Comparison of ENCODE assay signal across 8 mouse cellular contexts in genomic region chr3:65858741-65859348, GRCm38 (mm10).
DNase-seq lines count a peak whose midpoint lies in the region; ATAC-seq and TF ChIP-seq lines count a peak whose summit lies in the region.

No protein-coding gene starts in this region.

- intact Hi-C loops in heart, postnatal 36 days (cut with DNase I): no loop called here

- H3K27ac ChIP-seq in heart, embryonic 12.5 days (ENCODE audit: poor library complexity, severe bottlenecking): no peak overlapping the region
- H3K27ac ChIP-seq in hindbrain, embryonic 15.5 days (replicated peaks): no peak overlapping the region
- no peak overlapping the region for H3K27ac ChIP-seq in liver, embryonic 11.5 days (ENCODE audit: low read depth, low read length)
- no peak overlapping the region for H3K27ac ChIP-seq in cerebellum, adult 2 months (ENCODE audit: insufficient read depth, low read length)

- no peak for DNase-seq in heart, postnatal 36 days
- peak; percentile 12 to 52 for DNase-seq in adrenal gland, postnatal 36 days
- DNase-seq in liver, embryonic 11.5 days (ENCODE audit: low spot score): peak; percentile 51
- DNase-seq in layer of hippocampus, postnatal 14 days (ENCODE audit: low spot score in 2 of 2): no peak
- DNase-seq in cerebellum, adult 2 months: no peak
- no peak for DNase-seq in frontal cortex, postnatal 14 days (ENCODE audit: low spot score in 2 of 2)

- H3K4me2 ChIP-seq in heart, embryonic 12.5 days: peak overlapping the region; percentile 53
- 0 out of 2 replicates have a peak overlapping the region, but pooled peaks have one; percentile 1 for H3K4me2 ChIP-seq in hindbrain, embryonic 15.5 days
- H3K4me2 ChIP-seq in liver, embryonic 11.5 days: peak overlapping the region; percentile 23

- no peak overlapping the region for H3K4me3 ChIP-seq in heart, embryonic 12.5 days
- H3K4me3 ChIP-seq in hindbrain, embryonic 15.5 days: no peak overlapping the region
- H3K4me3 ChIP-seq in liver, embryonic 11.5 days (ENCODE audit: low read depth, low read length): no peak overlapping the region
- no peak overlapping the region for H3K4me3 ChIP-seq in cerebellum, adult 2 months (replicated peaks; ENCODE audit: insufficient read depth, low read depth, low read length)

- no peak for TF ChIP-seq CTCF in cerebellum, adult 2 months (IDR thresholded peaks at IDR 0.05; ENCODE audit: borderline replicate concordance, insufficient read depth, low read depth, low read length)

- peak; percentile 70 for ATAC-seq in heart, embryonic 12.5 days (ENCODE audit: insufficient number of reproducible peaks, low FRiP score)
- ATAC-seq in hindbrain, embryonic 15.5 days (ENCODE audit: low FRiP score, low read depth): no peak
- peak; percentile 58; the same call in 1 of the 2 replicates for ATAC-seq in liver, embryonic 11.5 days (replicated peaks; ENCODE audit: low FRiP score)

- no peak for TF ChIP-seq POLR2A in cerebellum, adult 2 months (IDR thresholded peaks at IDR 0.05; ENCODE audit: borderline replicate concordance, insufficient read depth, low read length)

- H3K9me3 ChIP-seq in heart, embryonic 12.5 days (replicated peaks): no peaks in the 10 kb centered on the region
- H3K9me3 ChIP-seq in hindbrain, embryonic 15.5 days: no peaks in the 10 kb centered on the region
- no peaks in the 10 kb centered on the region for H3K9me3 ChIP-seq in liver, embryonic 11.5 days (ENCODE audit: control insufficient read depth, low read length)

- no peaks in the 10 kb centered on the region for H3K36me3 ChIP-seq in heart, embryonic 12.5 days
- H3K36me3 ChIP-seq in hindbrain, embryonic 15.5 days: no peaks in the 10 kb centered on the region
- H3K36me3 ChIP-seq in liver, embryonic 11.5 days (ENCODE audit: control insufficient read depth, insufficient read depth, low read length): no peaks in the 10 kb centered on the region

- 16% methylated on average over 13 of the region's 13 CpGs for WGBS in heart, embryonic 12.5 days
- 6% methylated on average over 13 of the region's 13 CpGs for WGBS in hindbrain, embryonic 15.5 days
- WGBS in liver, embryonic 11.5 days: 37% methylated on average over 13 of the region's 13 CpGs
- WGBS in cerebellum, adult 2 months: 47% methylated on average over 13 of the region's 13 CpGs

- peak overlapping the region; percentile 5; the same call in 1 of the 2 replicates for H3K9ac ChIP-seq in heart, embryonic 12.5 days
- no peak overlapping the region for H3K9ac ChIP-seq in hindbrain, embryonic 15.5 days
- H3K9ac ChIP-seq in liver, embryonic 11.5 days (ENCODE audit: low read depth, low read length): no peak overlapping the region

- H3K27me3 ChIP-seq in heart, embryonic 12.5 days (replicated peaks): no peaks in the 10 kb centered on the region
- H3K27me3 ChIP-seq in hindbrain, embryonic 15.5 days: no peaks in the 10 kb centered on the region
- no peaks in the 10 kb centered on the region for H3K27me3 ChIP-seq in liver, embryonic 11.5 days (replicated peaks; ENCODE audit: control insufficient read depth, insufficient read depth, low read length)
- H3K27me3 ChIP-seq in cerebellum, adult 2 months (ENCODE audit: control insufficient read depth, insufficient read depth, low read length): no peaks in the 10 kb centered on the region

- peaks cover 46% of the 10 kb centered on the region for H3K4me1 ChIP-seq in heart, embryonic 12.5 days (replicated peaks)
- H3K4me1 ChIP-seq in hindbrain, embryonic 15.5 days (replicated peaks): peaks cover 39% of the 10 kb centered on the region
- H3K4me1 ChIP-seq in liver, embryonic 11.5 days (replicated peaks; ENCODE audit: control insufficient read depth, insufficient read depth, low read length): peaks cover 7% of the 10 kb centered on the region
- H3K4me1 ChIP-seq in cerebellum, adult 2 months (ENCODE audit: control insufficient read depth, insufficient read depth, low read length): peaks cover 7% of the 10 kb centered on the region; the same call in 1 of the 2 replicates

Comparison
In these comparisons a context has a peak if more than half of its experiments do, and no peak if none do; other contexts are left out.
1. H3K4me2 ChIP-seq: peak in every context shown above with its lines; median percentile 53 in heart, embryonic 12.5 days; 23 in liver, embryonic 11.5 days; 1 in hindbrain, embryonic 15.5 days.
2. DNase-seq: peak in adrenal gland, postnatal 36 days (2 of 2) and liver, embryonic 11.5 days (single experiment); none in heart, postnatal 36 days (0 of 2), layer of hippocampus, postnatal 14 days (0 of 2), cerebellum, adult 2 months (0 of 2) and frontal cortex, postnatal 14 days (0 of 2).